Mouse (Mus musculus): ENCODE measurements around the gene Unc119b. TPM values are rescaled to one million over a fixed set of nuclear protein-coding genes. Genes with fewer than 3 reads are reported as not detected.
"Not testable (repeated sequence)": the region's sequence is repeated elsewhere in the genome, so short reads cannot be mapped to it uniquely, and the experiment has no call there.

Gene Unc119b
- polyA plus RNA-seq, 1 experiment from 2014 or later, result 21.8 TPM

DNA sequence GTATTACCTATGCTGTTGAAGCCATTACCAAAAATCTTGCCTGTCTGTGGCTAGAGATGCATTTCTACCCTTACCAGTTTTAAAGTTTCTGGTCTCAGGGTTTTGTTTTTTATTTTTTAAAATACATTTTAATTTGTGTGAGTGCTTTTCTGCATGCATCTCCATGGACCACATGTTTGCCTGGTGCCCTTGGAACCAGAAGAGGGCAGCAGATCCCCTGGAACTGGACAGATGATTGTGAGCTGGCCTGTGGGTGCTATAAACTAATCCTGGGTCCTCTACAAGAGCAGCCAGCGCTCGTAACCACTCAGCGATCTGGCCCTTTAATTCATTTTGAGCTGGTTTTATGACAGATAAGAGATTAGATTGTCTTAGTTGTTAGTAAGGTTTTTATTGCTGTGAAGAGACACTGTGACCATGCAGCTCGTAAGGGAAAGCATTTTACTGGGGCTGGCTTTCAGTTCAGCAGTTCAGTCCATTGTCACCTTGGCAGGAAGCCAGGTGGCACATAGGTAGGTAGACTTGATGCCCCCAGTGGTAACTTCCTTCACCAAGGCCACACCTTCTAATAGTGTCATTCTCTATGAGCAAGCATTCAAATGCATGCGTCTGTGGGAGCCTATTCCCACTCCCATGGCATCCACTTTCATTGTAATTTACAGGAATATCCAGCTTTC, 45.0 kb downstream of the Unc119b start:
- TF ChIP-seq EP300 (IDR thresholded peaks at IDR 0.05), result no peak
- TF ChIP-seq CTCF (IDR thresholded peaks at IDR 0.05), result 0 out of 2 replicates have a peak, but pooled peaks have one; percentile 20
- H3K27me3 ChIP-seq (replicated peaks; ENCODE audit: insufficient read depth, low read length), result no peaks in the 10 kb centered on the region
- ATAC-seq (no peak), DNase-seq (ENCODE audit: low spot score) (no peak)
- WGBS, result 94% methylated on average over 5 of the region's 5 CpGs
- H3K36me3 ChIP-seq (ENCODE audit: insufficient read depth, low read length), result peaks cover 26% of the 10 kb centered on the region
- no peak overlapping the region for H3K9ac ChIP-seq (replicated peaks; ENCODE audit: low read depth)
- H3K27ac ChIP-seq (ENCODE audit: low read length), result no peak overlapping the region
- no peaks in the 10 kb centered on the region for H3K4me1 ChIP-seq (ENCODE audit: insufficient read depth, low read depth, low read length)
- no peaks in the 10 kb centered on the region for H3K9me3 ChIP-seq (ENCODE audit: low read length)
- no peak overlapping the region for H3K4me2 ChIP-seq (replicated peaks; ENCODE audit: low read depth, low read length)
- H3K4me3 ChIP-seq (ENCODE audit: low read depth, low read length), result no peak overlapping the region

DNA sequence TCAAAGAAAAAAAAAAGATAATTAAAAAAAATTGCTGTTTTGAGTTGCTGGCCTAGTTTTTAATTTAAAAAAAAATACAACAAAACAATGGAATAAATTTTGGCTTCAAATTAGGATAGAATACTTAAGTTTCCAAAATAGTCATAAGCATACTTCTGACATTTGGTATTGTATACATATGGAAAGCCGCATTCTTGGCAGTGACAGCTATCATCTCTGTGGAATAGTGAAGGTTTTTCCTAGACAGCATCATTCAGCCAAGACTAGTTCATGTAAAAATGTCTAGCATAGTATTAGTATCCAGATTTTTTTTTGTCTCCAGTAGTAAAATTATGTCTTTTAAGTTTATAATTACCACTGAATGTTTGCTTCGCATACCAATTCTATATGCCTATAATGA, 49.1 kb downstream of the Unc119b start:
- Histone ChIP-seq H3K4me1 (ENCODE audit: insufficient read depth, low read depth, low read length) (no peaks in the 10 kb centered on the region), H3K27ac (ENCODE audit: low read length) (no peak overlapping the region), H3K36me3 (ENCODE audit: insufficient read depth, low read length) (peaks cover 36% of the 10 kb centered on the region), H3K4me3 (ENCODE audit: low read depth, low read length) (no peak overlapping the region), H3K9me3 (ENCODE audit: low read length) (no peaks in the 10 kb centered on the region), H3K4me2 (replicated peaks; ENCODE audit: low read depth, low read length) (no peak overlapping the region), H3K9ac (replicated peaks; ENCODE audit: low read depth) (no peak overlapping the region), H3K27me3 (replicated peaks; ENCODE audit: insufficient read depth, low read length) (no peaks in the 10 kb centered on the region)
- no peak for TF ChIP-seq CTCF (IDR thresholded peaks at IDR 0.05)
- TF ChIP-seq EP300 (IDR thresholded peaks at IDR 0.05), result no peak
- WGBS, result 89% methylated on average over 2 of the region's 2 CpGs
- DNase-seq (ENCODE audit: low spot score), result no peak
- ATAC-seq, result no peak

DNA sequence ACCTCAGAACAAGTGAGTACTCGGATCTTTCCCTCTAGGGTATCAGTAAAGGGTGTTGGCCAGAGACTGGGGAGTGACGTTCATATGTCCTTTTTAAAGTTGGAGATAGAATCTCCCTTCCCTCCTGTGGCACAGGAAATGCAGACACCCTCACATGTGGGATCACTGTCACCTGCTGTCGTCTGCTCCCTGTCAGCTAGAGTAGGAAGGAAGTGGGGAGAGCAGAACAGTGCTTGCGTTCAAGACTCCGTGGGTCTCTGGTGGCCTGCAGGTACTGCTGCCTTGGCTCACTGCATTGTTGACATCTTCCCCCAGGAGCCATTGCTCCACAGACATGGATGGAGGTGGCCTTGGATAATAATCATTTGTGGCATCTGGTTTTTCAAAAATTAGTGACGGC, 51.3 kb downstream of the Unc119b start:
- H3K9me3 ChIP-seq (ENCODE audit: low read length), result no peaks in the 10 kb centered on the region
- no peaks in the 10 kb centered on the region for H3K27me3 ChIP-seq (replicated peaks; ENCODE audit: insufficient read depth, low read length)
- no peak overlapping the region for H3K27ac ChIP-seq (ENCODE audit: low read length)
- ATAC-seq (no peak), DNase-seq (ENCODE audit: low spot score) (no peak)
- H3K36me3 ChIP-seq (ENCODE audit: insufficient read depth, low read length), result peaks cover 23% of the 10 kb centered on the region; the same call in 1 of the 2 replicates
- no peak overlapping the region for H3K4me2 ChIP-seq (replicated peaks; ENCODE audit: low read depth, low read length)
- no peaks in the 10 kb centered on the region for H3K4me1 ChIP-seq (ENCODE audit: insufficient read depth, low read depth, low read length)
- 79% methylated on average over 6 of the region's 6 CpGs for WGBS
- no peak overlapping the region for H3K9ac ChIP-seq (replicated peaks; ENCODE audit: low read depth)
- no peak for TF ChIP-seq CTCF (IDR thresholded peaks at IDR 0.05)
- TF ChIP-seq EP300 (IDR thresholded peaks at IDR 0.05), result no peak
- H3K4me3 ChIP-seq (ENCODE audit: low read depth, low read length), result no peak overlapping the region

DNA sequence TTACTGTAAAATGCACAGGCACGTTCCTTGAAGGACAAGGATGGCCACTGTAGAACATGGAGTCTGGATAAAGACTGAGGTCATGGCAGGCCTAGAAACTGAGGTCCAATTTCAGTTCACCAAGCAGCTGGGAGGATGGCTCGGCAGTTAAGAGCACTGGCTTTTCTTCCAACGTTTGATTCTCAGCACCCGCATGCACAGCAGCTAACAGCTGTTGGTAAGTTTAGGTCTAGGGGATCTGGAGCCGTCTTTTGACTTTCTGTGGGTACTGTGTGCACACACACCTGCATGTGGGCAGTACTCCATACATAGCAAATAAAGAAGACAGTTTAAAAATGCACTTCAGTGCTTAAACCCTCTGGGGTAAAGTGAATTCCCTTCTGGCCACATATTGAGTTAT, 53.1 kb downstream of the Unc119b start:
- ATAC-seq, result no peak
- no peaks in the 10 kb centered on the region for H3K9me3 ChIP-seq (ENCODE audit: low read length)
- H3K9ac ChIP-seq (replicated peaks; ENCODE audit: low read depth), result no peak overlapping the region
- no peaks in the 10 kb centered on the region for H3K27me3 ChIP-seq (replicated peaks; ENCODE audit: insufficient read depth, low read length)
- 0 out of 2 replicates have a peak, but pooled peaks cover 17% of the 10 kb centered on the region for H3K36me3 ChIP-seq (ENCODE audit: insufficient read depth, low read length)
- no peak overlapping the region for H3K4me2 ChIP-seq (replicated peaks; ENCODE audit: low read depth, low read length)
- 81% methylated on average over 5 of the region's 5 CpGs for WGBS
- DNase-seq (ENCODE audit: low spot score), result no peak
- no peak overlapping the region for H3K4me3 ChIP-seq (ENCODE audit: low read depth, low read length)
- H3K27ac ChIP-seq (ENCODE audit: low read length), result no peak overlapping the region
- H3K4me1 ChIP-seq (ENCODE audit: insufficient read depth, low read depth, low read length), result no peaks in the 10 kb centered on the region
- TF ChIP-seq CTCF (IDR thresholded peaks at IDR 0.05), result no peak
- TF ChIP-seq EP300 (IDR thresholded peaks at IDR 0.05), result no peak

DNA sequence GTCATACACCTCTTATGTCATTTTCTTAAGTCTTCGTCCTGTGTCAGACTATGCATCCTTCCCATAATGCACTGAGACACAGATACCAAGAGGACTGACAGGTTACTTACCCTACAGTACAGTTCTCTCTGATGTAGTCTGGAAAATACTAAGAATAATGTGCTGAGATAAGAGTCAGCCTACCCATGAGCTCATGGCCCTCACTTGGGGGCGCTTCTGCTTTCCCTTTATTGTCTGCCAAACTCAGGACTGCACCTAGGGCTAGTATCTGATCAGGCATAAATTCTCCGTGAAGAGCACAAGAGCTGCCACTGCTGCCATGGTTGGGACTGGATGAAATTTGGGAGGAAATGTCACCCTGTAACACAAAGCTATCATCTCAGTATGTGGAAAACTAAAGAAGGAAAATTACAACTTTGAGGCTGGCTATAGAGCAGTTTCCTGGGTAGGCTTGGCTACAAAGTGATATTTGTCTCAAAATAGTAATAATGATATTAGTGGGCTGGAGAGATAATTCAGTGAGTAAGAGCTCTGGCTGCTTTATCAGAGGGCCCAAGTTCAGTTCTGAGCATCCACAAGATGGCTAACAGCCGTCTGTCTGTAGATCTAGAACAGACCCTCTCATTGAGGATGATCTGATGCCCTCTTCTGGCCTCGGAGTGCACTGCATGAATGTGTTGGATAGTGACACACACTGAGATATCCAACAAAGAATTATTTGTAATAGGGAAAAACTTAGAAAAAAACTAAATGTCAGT, 58.5 kb downstream of the Unc119b start:
- H3K36me3 ChIP-seq (ENCODE audit: insufficient read depth, low read length), result 0 out of 2 replicates have a peak, but pooled peaks cover 10% of the 10 kb centered on the region
- H3K9me3 ChIP-seq (ENCODE audit: low read length), result no peaks in the 10 kb centered on the region
- 0 out of 2 replicates have a peak, but pooled peaks have one; percentile 35 for ATAC-seq
- 60% methylated on average over 5 of the region's 5 CpGs for WGBS
- TF ChIP-seq EP300 (IDR thresholded peaks at IDR 0.05) (no peak), CTCF (IDR thresholded peaks at IDR 0.05) (peak; percentile 88)
- no peak overlapping the region for H3K9ac ChIP-seq (replicated peaks; ENCODE audit: low read depth)
- peaks cover 15% of the 10 kb centered on the region; the same call in 1 of the 2 replicates for H3K4me1 ChIP-seq (ENCODE audit: insufficient read depth, low read depth, low read length)
- H3K27ac ChIP-seq (ENCODE audit: low read length), result no peak overlapping the region
- DNase-seq (ENCODE audit: low spot score), result peak; percentile 62
- H3K4me2 ChIP-seq (replicated peaks; ENCODE audit: low read depth, low read length), result no peak overlapping the region
- no peaks in the 10 kb centered on the region for H3K27me3 ChIP-seq (replicated peaks; ENCODE audit: insufficient read depth, low read length)
- H3K4me3 ChIP-seq (ENCODE audit: low read depth, low read length), result no peak overlapping the region

DNA sequence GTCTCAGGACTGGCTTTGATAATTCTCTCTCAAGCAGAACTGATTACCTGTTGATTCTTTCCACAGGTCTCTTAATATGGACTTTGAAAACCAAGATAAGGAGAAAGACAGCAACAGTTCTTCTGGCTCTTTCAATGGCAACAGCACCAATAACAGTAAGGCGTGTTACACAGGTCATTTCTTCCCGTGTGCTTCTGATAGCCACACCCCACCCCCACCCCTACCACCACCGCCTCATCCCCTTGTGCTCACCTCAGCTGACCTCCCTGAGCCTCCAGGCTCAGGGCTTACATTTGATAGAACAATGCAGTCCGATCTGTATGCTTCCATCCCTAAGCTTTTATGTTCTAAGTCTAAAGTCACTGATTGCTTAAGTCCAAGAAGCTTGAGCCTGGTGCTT, 60.0 kb downstream of the Unc119b start:
- H3K4me3 ChIP-seq (ENCODE audit: low read depth, low read length), result no peak overlapping the region
- H3K9ac ChIP-seq (replicated peaks; ENCODE audit: low read depth), result no peak overlapping the region
- ATAC-seq (no peak), DNase-seq (ENCODE audit: low spot score) (no peak)
- 81% methylated on average over 4 of the region's 4 CpGs for whole genome bisulfite sequencing
- peaks cover 17% of the 10 kb centered on the region; the same call in 1 of the 2 replicates for H3K4me1 ChIP-seq (ENCODE audit: insufficient read depth, low read depth, low read length)
- H3K36me3 ChIP-seq (ENCODE audit: insufficient read depth, low read length), result 0 out of 2 replicates have a peak, but pooled peaks cover 4% of the 10 kb centered on the region
- H3K27me3 ChIP-seq (replicated peaks; ENCODE audit: insufficient read depth, low read length), result no peaks in the 10 kb centered on the region
- H3K9me3 ChIP-seq (ENCODE audit: low read length), result no peaks in the 10 kb centered on the region
- no peak overlapping the region for H3K4me2 ChIP-seq (replicated peaks; ENCODE audit: low read depth, low read length)
- no peak overlapping the region for H3K27ac ChIP-seq (ENCODE audit: low read length)
- TF ChIP-seq EP300 (IDR thresholded peaks at IDR 0.05) (no peak), CTCF (IDR thresholded peaks at IDR 0.05) (no peak)

DNA sequence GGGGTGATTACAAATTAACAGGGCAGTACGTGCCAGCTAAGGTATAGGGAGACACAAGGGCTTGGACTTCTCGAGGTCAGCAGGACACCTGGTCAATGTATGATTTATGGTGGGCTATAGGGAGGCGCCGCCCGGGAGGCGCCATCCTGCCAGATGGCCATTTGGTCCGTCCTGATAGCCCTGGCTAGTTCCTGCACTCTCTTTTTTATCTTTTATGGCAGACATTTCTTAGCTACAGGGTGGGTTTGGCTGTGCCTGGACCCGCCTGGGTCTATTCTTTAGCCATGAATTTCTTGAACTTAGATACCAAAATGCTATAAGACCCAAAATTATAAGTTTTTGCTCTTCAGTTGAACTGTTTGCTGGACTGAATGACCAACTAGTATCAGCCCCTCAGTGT, 61.5 kb downstream of the Unc119b start:
- H3K9ac ChIP-seq (replicated peaks; ENCODE audit: low read depth); H3K4me2 ChIP-seq (replicated peaks; ENCODE audit: low read depth, low read length); H3K27ac ChIP-seq (ENCODE audit: low read length); H3K9me3 ChIP-seq (ENCODE audit: low read length); ATAC-seq; H3K36me3 ChIP-seq (ENCODE audit: insufficient read depth, low read length); H3K4me3 ChIP-seq (ENCODE audit: low read depth, low read length); DNase-seq (ENCODE audit: low spot score); H3K27me3 ChIP-seq (replicated peaks; ENCODE audit: insufficient read depth, low read length): not testable (repeated sequence)
- H3K4me1 ChIP-seq (ENCODE audit: insufficient read depth, low read depth, low read length), result peaks cover 17% of the 10 kb centered on the region; the same call in 1 of the 2 replicates
- 77% methylated on average over 8 of the region's 8 CpGs for WGBS
